Mouse (Mus musculus): ENCODE data around the gene Uggt1.

DNA sequence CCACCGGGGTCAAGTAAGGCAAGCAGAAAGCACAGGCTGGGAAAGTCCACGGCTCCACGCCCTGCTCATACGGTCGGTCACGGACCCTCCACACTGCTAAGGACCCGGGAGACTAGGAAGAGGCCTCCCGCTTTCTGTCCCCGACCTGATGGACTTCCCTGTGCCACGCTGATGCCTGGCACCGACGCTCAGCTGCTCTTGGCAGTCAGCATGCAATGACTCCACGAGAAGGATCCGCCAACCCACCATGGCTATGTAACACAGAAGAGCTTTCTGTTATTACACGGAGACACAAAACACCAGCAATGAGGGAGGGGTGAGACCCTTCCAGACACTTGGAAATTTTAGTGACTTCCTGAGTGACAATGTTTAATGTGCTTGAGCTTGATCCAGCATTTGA, 104.2 kb downstream of the Uggt1 start:
- TF ChIP-seq EP300 (IDR thresholded peaks at IDR 0.05; ENCODE audit: low read depth) (no peak), CTCF (IDR thresholded peaks at IDR 0.05; ENCODE audit: low read depth) (no peak)

All from liver, embryonic 14.5 days (tissue).